Mouse (Mus musculus) MEL (cell line): ENCODE measurements around the gene Caprin1. TPM values are rescaled to one million over a fixed set of nuclear protein-coding genes. Genes with fewer than 3 reads are reported as not detected.
A peak's percentile ranks its signal among the peaks of the same experiment; 100 is the strongest.

Source experiments
- DNase-seq: peaks from one replicate; pipeline ENCODE4 v3.0.0; 2011; ENCODE audit warnings: low read depth, low spot score
- H3K27ac ChIP-seq: 2 replicates; pipeline ENCODE4 v1.5.1; 2012; ENCODE audit warnings: low read depth, mild to moderate bottlenecking, control low read depth, low read length, moderate library complexity; ENCODE audit not compliant: control insufficient read depth
- H3K27me3 ChIP-seq, 2 experiments: fragments of 150-350 bp in 1 of 2; sonication (generic) in 1 of 2; 2 replicates each; pipeline ENCODE4 v1.6.1; 2012; ENCODE audit warnings: low read length in 2 of 2, mild to moderate bottlenecking in 2 of 2, improper control_type of control experiment in 1 of 2, moderate library complexity in 1 of 2; ENCODE audit not compliant: insufficient read depth in 2 of 2, control insufficient read depth in 1 of 2
- H3K36me3 ChIP-seq, 2 experiments: 2 replicates each; pipeline ENCODE4 v1.6.1; 2012 to 2014; ENCODE audit warnings: low read length in 2 of 2, improper control_type of control experiment in 1 of 2, inconsistent platforms in 1 of 2, mild to moderate bottlenecking in 1 of 2; ENCODE audit not compliant: insufficient read depth in 2 of 2, control insufficient read depth in 1 of 2
- H3K4me1 ChIP-seq, 2 experiments: fragments of 150-350 bp in 1 of 2; sonication (generic) in 1 of 2; 2 replicates each; pipeline ENCODE4 v1.6.1; 2012; ENCODE audit warnings: low read length in 2 of 2, improper control_type of control experiment in 1 of 2, mild to moderate bottlenecking in 1 of 2; ENCODE audit not compliant: insufficient read depth in 2 of 2, control insufficient read depth in 1 of 2
- H3K4me3 ChIP-seq, 2 experiments: fragments of 150-350 bp in 1 of 2; sonication (generic) in 1 of 2; 2 replicates each; pipeline ENCODE4 v1.5.1; 2012; ENCODE audit warnings: low read depth in 2 of 2, low read length in 2 of 2, mild to moderate bottlenecking in 2 of 2, moderate library complexity in 2 of 2, control low read depth in 1 of 2, improper control_type of control experiment in 1 of 2; ENCODE audit not compliant: control insufficient read depth in 1 of 2, insufficient read depth in 1 of 2
- H3K79me2 ChIP-seq: 2 replicates; pipeline ENCODE4 v1.6.1; 2012; ENCODE audit warnings: mild to moderate bottlenecking, low read length, moderate library complexity; ENCODE audit not compliant: control insufficient read depth, poor library complexity, insufficient read depth
- H3K9ac ChIP-seq: 2 replicates; pipeline ENCODE4 v1.6.1; 2012; ENCODE audit warnings: low read depth, mild to moderate bottlenecking, control low read depth, low read length, moderate library complexity; ENCODE audit not compliant: control insufficient read depth, poor library complexity, severe bottlenecking
- H3K9me3 ChIP-seq: fragments of 150-350 bp; sonication (generic); replicated peaks from 2 replicates; pipeline ENCODE4 v1.6.1; 2012; ENCODE audit warnings: mild to moderate bottlenecking, low read length, improper control_type of control experiment, moderate library complexity; ENCODE audit not compliant: insufficient read depth
- BHLHE40 ChIP-seq: IDR thresholded peaks from 2 replicates; pipeline ENCODE4 v1.6.1; 2012; ENCODE audit warnings: low read depth, mild to moderate bottlenecking, inconsistent platforms, low read length, improper control_type of control experiment, borderline replicate concordance
- EP300 ChIP-seq, 2 experiments: IDR thresholded peaks; 2 replicates each; pipeline ENCODE4 v1.6.1; 2011; ENCODE audit warnings: improper control_type of control experiment in 2 of 2, low read length in 2 of 2, low read depth in 1 of 2, mild to moderate bottlenecking in 1 of 2
- GABPA ChIP-seq: IDR thresholded peaks from 2 replicates; pipeline ENCODE4 v1.6.1; 2012; ENCODE audit warnings: low read depth, mild to moderate bottlenecking, inconsistent platforms, low read length, improper control_type of control experiment, moderate library complexity
- GATA1 ChIP-seq: IDR thresholded peaks from 2 replicates; pipeline ENCODE4 v1.6.1; 2011; ENCODE audit warnings: low read depth, low read length, improper control_type of control experiment
- HCFC1 ChIP-seq: IDR thresholded peaks from 2 replicates; pipeline ENCODE4 v1.6.1; 2012; ENCODE audit warnings: low read depth, mild to moderate bottlenecking, inconsistent platforms, low read length, improper control_type of control experiment, moderate library complexity
- JUND ChIP-seq: IDR thresholded peaks from 2 replicates; pipeline ENCODE4 v1.6.1; 2011; ENCODE audit warnings: low read depth, mild to moderate bottlenecking, improper control_type of control experiment, low read length
- KAT2A ChIP-seq: conservative IDR thresholded peaks from 2 replicates; pipeline ENCODE4 v1.6.1; 2012; ENCODE audit warnings: low read depth, low read length, improper control_type of control experiment, inconsistent platforms
- MAZ ChIP-seq: IDR thresholded peaks from 2 replicates; pipeline ENCODE4 v1.6.1; 2012; ENCODE audit warnings: low read depth, mild to moderate bottlenecking, inconsistent platforms, low read length, improper control_type of control experiment
- MYC ChIP-seq: IDR thresholded peaks from 2 replicates; pipeline ENCODE4 v1.6.1; 2011; ENCODE audit warnings: low read depth, mild to moderate bottlenecking, low read length, improper control_type of control experiment, moderate library complexity
- NRF1 ChIP-seq: IDR thresholded peaks from 2 replicates; pipeline ENCODE4 v1.6.1; 2014; ENCODE audit warnings: low read depth, mild to moderate bottlenecking, inconsistent platforms, low read length, improper control_type of control experiment, moderate library complexity; ENCODE audit not compliant: poor library complexity, insufficient read depth, severe bottlenecking
- RAD21 ChIP-seq: IDR thresholded peaks from 2 replicates; pipeline ENCODE4 v1.6.1; 2011; ENCODE audit warnings: mild to moderate bottlenecking, low read depth, low read length, improper control_type of control experiment
- SIN3A ChIP-seq: IDR thresholded peaks from 2 replicates; pipeline ENCODE4 v1.6.1; 2012; ENCODE audit warnings: low read length, improper control_type of control experiment, inconsistent platforms
- SMC3 ChIP-seq: IDR thresholded peaks from 2 replicates; pipeline ENCODE4 v1.6.1; 2011; ENCODE audit warnings: low read depth, low read length, improper control_type of control experiment
- TBP ChIP-seq: IDR thresholded peaks from 2 replicates; pipeline ENCODE4 v1.8.0; 2011; ENCODE audit warnings: low read depth, low read length, improper control_type of control experiment
- UBTF ChIP-seq: IDR thresholded peaks from 2 replicates; pipeline ENCODE4 v1.6.1; 2012; ENCODE audit warnings: low read depth, mild to moderate bottlenecking, inconsistent platforms, low read length, improper control_type of control experiment, moderate library complexity, borderline replicate concordance; ENCODE audit not compliant: insufficient read depth
- USF2 ChIP-seq, 2 experiments: IDR thresholded peaks; 2 replicates each; pipeline ENCODE4 v1.6.1; 2011 to 2012; ENCODE audit warnings: improper control_type of control experiment in 2 of 2, low read length in 2 of 2, borderline replicate concordance in 1 of 2, inconsistent platforms in 1 of 2, low read depth in 1 of 2, mild to moderate bottlenecking in 1 of 2; ENCODE audit not compliant: insufficient read depth in 1 of 2
- ZC3H11A ChIP-seq: IDR thresholded peaks from 2 replicates; pipeline ENCODE4 v1.6.1; 2012; ENCODE audit warnings: low read depth, mild to moderate bottlenecking, inconsistent platforms, low read length, improper control_type of control experiment
- ZNF384 ChIP-seq: IDR thresholded peaks from 2 replicates; pipeline ENCODE4 v1.6.1; 2012; ENCODE audit warnings: low read depth, mild to moderate bottlenecking, inconsistent platforms, low read length, improper control_type of control experiment
- polyA plus RNA-seq, 2 experiments: library from polyadenylated mRNA; stranded (reverse) in 1 of 2; unstranded in 1 of 2; fragments of >175 nt in 1 of 2; fragments of >200 nt in 1 of 2; gene quantifications; 2 replicates each; pipeline versions ENCODE4 v1.2.1 to v1.2.4; 2012; ENCODE audit warnings: low replicate concordance in 2 of 2, low read depth in 1 of 2; ENCODE audit not compliant: insufficient read length in 2 of 2, insufficient read depth in 1 of 2, missing spikeins in 1 of 2
- total RNA-seq: library from RNA; depleted of rRNA; stranded (reverse); fragments of 300-350 nt; gene quantifications from 2 replicates; pipeline ENCODE4 v1.2.3, GENCODE M21; 2012

The Caprin1 gene
- total and polyA plus RNA-seq, 3 experiments = 209 to 426 (median 239) TPM

DNA sequence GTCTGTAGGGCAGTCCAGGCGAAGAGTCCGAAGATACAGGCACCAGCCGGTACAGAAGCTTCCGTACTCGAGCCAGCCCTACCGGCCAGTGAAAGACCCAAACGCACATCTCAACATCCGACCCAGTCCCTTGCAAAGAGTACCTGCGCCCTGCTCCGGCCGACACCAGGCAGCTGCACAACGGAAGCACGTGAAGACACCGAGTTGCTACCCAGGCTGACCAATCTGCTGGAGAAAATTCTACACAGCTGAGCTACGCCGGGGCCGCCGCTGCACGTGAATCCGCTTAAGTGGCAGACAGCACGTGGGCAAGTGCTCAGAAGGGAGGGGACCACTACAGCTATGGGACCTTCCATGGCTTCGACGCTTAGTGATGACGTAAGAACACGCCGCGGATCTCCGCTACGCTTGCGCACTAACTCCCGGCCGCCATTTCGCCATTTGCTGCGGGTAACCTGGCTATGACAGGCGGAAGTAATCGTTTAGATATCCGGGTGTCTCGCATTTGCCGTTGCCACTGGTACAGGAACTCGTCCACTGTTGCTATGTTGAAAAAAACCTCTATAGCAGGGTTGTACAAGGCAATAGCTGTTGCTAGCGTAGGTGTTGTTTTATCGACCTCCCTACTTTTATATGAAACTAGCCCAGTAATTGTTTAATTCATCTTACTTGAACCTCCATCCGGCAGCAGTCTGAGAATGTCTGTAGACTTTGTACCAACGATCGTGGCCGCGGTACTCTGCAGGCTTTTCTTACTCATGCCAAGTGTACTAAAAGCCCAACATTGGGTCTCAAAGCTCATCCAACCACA is 36.3 kb downstream of the Caprin1 start, which contains the start of gene Nat10 (continued):
- peak; percentile 84 for TF ChIP-seq TBP
- peak; percentile 34 for TF ChIP-seq SMC3
- TF ChIP-seq MYC = peak; percentile 100
- TF ChIP-seq GABPA = no peak; the same call in 1 of the 2 replicates
- TF ChIP-seq SIN3A = peak; percentile 97

DNA sequence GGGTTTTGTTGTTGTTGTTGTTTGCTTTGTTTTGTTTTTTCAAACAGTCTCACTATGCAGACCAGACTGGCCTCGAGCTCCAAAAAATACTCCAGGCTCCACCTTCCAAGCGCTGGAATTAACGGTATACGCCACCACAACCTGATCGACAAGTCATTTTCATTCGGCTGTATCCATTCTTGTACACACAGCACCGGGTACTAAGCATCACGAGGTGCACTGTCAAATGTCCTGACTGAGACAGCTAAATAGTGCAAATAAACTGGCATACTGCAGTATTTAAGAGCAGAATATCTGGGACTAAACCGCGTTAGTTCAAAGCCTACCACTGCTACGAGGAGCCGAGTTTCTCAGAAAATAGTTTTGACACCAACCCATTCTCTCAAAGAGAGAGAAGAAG is 37.0 kb downstream of the Caprin1 start:
- H3K9me3 ChIP-seq = no peaks in the 10 kb centered on the region
- DNase-seq = peak; percentile 66
- peaks cover 30% of the 10 kb centered on the region for H3K79me2 ChIP-seq
- peak overlapping the region; percentile 75 to 92 for H3K4me3 ChIP-seq
- peak overlapping the region; percentile 76 for H3K9ac ChIP-seq
- peak overlapping the region; percentile 70 for H3K27ac ChIP-seq
- H3K36me3 ChIP-seq = peaks cover 10 to 32% of the 10 kb centered on the region in 2 experiments
- TF ChIP-seq BHLHE40 (no peak), TBP (peak; percentile 28; the same call in 1 of the 2 replicates)
- H3K4me1 ChIP-seq = peaks cover 2 to 9% of the 10 kb centered on the region in 2 experiments; a peak in 1 of 4 replicates
- H3K27me3 ChIP-seq = no peaks in the 10 kb centered on the region

- TF ChIP-seq EP300 (IDR thresholded peaks at IDR 0.05; ENCODE audit: low read depth in 1 of 2, low read length in 2 of 2) (no peak), GATA1 (peak; percentile 91)
- TF ChIP-seq, all 39 proteins: peak for 1
- Histone ChIP-seq H3K9me3 (no peaks in the 10 kb centered on the region), H3K9ac (no peak overlapping the region), H3K4me3 (no peak overlapping the region), H3K27me3 (no peaks in the 10 kb centered on the region), H3K4me1 (peaks cover 2 to 9% of the 10 kb centered on the region in 2 experiments; a peak in 1 of 4 replicates), H3K27ac (no peak overlapping the region), H3K79me2 (peaks cover 26% of the 10 kb centered on the region), H3K36me3 (peaks cover 10 to 13% of the 10 kb centered on the region in 2 experiments)
- DNase-seq = no peak
These were observed 41.9 kb downstream of the Caprin1 start for GRCm38 (mm10) chr2:103755458-103756085.

DNA sequence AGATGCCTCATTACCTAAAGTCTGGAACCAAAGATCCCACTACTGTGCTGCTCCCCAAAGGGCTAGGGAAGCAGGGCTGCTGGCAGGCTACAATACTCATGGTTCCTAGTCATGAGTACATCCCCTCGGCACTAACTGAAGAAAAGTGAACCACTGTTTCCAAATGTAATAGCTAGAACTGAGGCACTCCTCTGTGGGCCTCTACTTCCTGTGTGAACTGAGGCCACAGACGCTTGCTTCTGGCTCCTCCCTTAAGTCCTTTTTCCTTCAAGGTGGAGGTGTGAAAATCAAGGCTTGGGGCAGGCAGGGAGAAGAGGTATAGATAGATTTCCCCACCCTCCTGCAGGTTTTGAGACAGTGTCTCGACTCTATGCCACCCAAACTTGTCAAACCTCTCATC is 42.8 kb downstream of the Caprin1 start:
- H3K36me3 ChIP-seq = peaks cover 7 to 17% of the 10 kb centered on the region in 2 experiments
- peaks cover 2 to 4% of the 10 kb centered on the region in 2 experiments; a peak in 1 of 4 replicates for H3K4me1 ChIP-seq
- H3K27me3 ChIP-seq = no peaks in the 10 kb centered on the region
- H3K27ac ChIP-seq = no peak overlapping the region
- TF ChIP-seq NRF1 (no peak), RAD21 (no peak), UBTF (no peak), ZNF384 (no peak), JUND (no peak), MAZ (no peak), USF2 (IDR thresholded peaks at IDR 0.05; ENCODE audit: borderline replicate concordance in 1 of 2, insufficient read depth in 1 of 2, low read depth in 1 of 2, low read length in 2 of 2) (no peak), HCFC1 (no peak), ZC3H11A (no peak), KAT2A (no peak), TBP (no peak), EP300 (IDR thresholded peaks at IDR 0.05; ENCODE audit: low read depth in 1 of 2, low read length in 2 of 2) (no peak)
- H3K9ac ChIP-seq = no peak overlapping the region
- H3K79me2 ChIP-seq = peaks cover 18% of the 10 kb centered on the region
- DNase-seq = no peak
- no peak overlapping the region for H3K4me3 ChIP-seq
- H3K9me3 ChIP-seq = no peaks in the 10 kb centered on the region
